Mouse (Mus musculus) testis, adult 2 months (tissue): ENCODE data around the gene Map3k20. TPM values are rescaled to one million over a fixed set of nuclear protein-coding genes. Genes with fewer than 3 reads are reported as not detected.

ENCODE experiments used
- H3K27ac ChIP-seq: fragments of 200-500 bp; 2 replicates; pipeline ENCODE4 v1.5.1; 2012; ENCODE audit warnings: low read depth, low read length; ENCODE audit not compliant: control insufficient read depth, insufficient read depth
- H3K27me3 ChIP-seq: fragments of 200-500 bp; 2 replicates; pipeline ENCODE4 v1.6.1; 2012; ENCODE audit warnings: mild to moderate bottlenecking, low read length, moderate library complexity; ENCODE audit not compliant: control insufficient read depth, insufficient read depth
- H3K36me3 ChIP-seq: fragments of 200-500 bp; 2 replicates; pipeline ENCODE4 v1.6.1; 2012; ENCODE audit warnings: mild to moderate bottlenecking, low read length; ENCODE audit not compliant: control insufficient read depth, insufficient read depth
- H3K4me1 ChIP-seq: fragments of 200-500 bp; 2 replicates; pipeline ENCODE4 v1.6.1; 2012; ENCODE audit warnings: low read length; ENCODE audit not compliant: control insufficient read depth, insufficient read depth
- H3K4me3 ChIP-seq: fragments of 200-500 bp; 2 replicates; pipeline ENCODE4 v1.5.1; 2012; ENCODE audit warnings: low read depth, mild to moderate bottlenecking, low read length, moderate library complexity, mixed read lengths; ENCODE audit not compliant: control insufficient read depth
- CTCF ChIP-seq: fragments of 200-500 bp; IDR thresholded peaks from 2 replicates; pipeline ENCODE4 v1.5.1; 2012; ENCODE audit warnings: low read depth, mild to moderate bottlenecking, inconsistent platforms, low read length, moderate library complexity; ENCODE audit not compliant: control insufficient read depth, insufficient read depth, insufficient replicate concordance
- POLR2A ChIP-seq: fragments of 200-500 bp; IDR thresholded peaks from 2 replicates; pipeline ENCODE4 v1.6.1; 2012; ENCODE audit warnings: low read depth, mild to moderate bottlenecking, inconsistent platforms, low read length, moderate library complexity; ENCODE audit not compliant: control insufficient read depth
- polyA plus RNA-seq: library from polyadenylated mRNA; depleted of rRNA; stranded (reverse); fragments of >200 nt; gene quantifications from 2 replicates; pipeline ENCODE4 v1.2.3, GENCODE M21; 2012

The Map3k20 gene
- polyA plus RNA-seq, 1 experiment, result 2.8 TPM

DNA sequence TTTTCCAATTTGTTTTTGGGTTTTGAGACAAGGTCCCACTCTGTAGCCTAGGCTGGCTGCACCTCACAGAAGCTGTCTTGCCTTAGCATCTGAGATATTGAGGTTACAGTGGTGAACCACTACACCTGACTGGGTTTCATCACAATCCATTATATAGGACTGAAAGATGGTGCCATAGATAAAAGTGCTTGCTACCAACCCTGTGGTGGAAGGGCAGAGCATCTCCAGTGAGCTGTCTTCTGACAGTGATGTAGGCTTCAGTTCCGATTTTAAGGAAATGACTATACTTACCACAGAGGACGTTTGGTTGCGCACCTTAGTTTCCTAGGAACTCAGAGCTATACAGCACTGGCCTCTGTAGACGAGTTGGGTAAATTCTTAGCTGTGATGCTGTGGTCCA is 2.7 kb upstream of the Map3k20 start:
- no peaks in the 10 kb centered on the region for H3K36me3 ChIP-seq
- H3K27ac ChIP-seq, result no peak overlapping the region
- H3K4me1 ChIP-seq, result peaks cover 8% of the 10 kb centered on the region
- H3K4me3 ChIP-seq, result no peak overlapping the region
- TF ChIP-seq POLR2A, result no peak
- no peak for TF ChIP-seq CTCF
- no peaks in the 10 kb centered on the region for H3K27me3 ChIP-seq

DNA sequence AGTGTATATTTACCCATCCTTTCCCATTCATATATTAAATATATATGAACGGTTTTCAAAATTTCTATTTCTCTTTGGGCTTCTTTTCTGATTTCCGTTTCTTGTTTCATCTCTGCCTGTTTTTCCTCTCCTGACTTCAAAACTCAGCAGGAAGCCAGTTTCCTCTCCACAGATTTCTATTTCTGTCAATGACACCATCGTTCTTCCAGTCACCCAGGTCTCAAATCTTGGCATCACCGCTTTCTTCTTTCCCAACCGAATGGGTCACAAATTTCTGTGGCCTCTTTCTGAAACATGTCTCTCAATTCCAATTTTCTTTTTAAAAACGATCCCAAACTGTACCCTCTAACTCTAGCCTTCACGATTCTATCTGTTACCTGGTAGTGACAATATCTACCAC is 748 bp upstream of the Map3k20 start:
- no peak for TF ChIP-seq POLR2A
- no peak for TF ChIP-seq CTCF
- Histone ChIP-seq H3K27me3 (no peaks in the 10 kb centered on the region), H3K36me3 (no peaks in the 10 kb centered on the region), H3K27ac (no peak overlapping the region), H3K4me1 (peaks cover 8% of the 10 kb centered on the region), H3K4me3 (no peak overlapping the region)

DNA sequence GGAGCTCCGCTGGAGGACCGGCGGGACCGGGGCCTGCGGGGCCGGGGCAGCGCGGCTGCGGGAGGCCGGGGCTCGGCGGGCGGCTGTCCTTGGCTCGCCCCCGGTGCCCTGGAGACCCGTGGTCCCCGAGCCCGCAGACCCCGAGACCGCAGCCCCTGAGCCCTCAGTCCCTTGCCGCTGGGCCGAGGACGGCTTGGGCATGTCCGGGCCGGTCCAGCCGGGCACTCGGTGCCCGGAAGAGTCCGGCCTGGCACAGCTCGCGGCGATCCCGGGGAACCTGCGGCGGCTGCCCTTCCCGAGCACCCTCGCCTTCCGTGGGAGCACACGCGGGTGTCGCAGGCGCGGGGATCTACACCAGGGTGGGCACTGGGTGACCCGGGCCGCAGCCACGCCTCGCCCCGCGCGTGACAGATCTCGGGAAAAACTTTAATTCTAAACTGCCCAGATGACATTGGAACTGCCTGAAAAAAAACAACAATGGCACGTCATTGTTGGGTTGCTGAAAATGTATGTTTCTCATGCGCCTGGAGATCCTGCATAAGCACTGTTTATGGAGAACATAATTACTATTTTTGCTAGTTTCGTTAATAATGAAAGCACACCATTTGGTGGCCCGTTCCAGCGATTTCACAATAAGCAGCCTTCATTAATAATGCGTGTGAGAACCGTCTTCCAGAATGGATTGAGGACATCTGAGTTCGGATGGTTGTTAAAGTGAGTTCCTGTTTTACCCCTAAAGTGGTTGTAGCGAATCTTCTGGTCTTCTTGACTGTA is 638 bp downstream of the Map3k20 start:
- no peak for TF ChIP-seq POLR2A
- no peak for TF ChIP-seq CTCF
- Histone ChIP-seq H3K27me3 (no peaks in the 10 kb centered on the region), H3K4me1 (peaks cover 8% of the 10 kb centered on the region), H3K36me3 (no peaks in the 10 kb centered on the region), H3K4me3 (peak overlapping the region; percentile 90), H3K27ac (peak overlapping the region; percentile 54)

DNA sequence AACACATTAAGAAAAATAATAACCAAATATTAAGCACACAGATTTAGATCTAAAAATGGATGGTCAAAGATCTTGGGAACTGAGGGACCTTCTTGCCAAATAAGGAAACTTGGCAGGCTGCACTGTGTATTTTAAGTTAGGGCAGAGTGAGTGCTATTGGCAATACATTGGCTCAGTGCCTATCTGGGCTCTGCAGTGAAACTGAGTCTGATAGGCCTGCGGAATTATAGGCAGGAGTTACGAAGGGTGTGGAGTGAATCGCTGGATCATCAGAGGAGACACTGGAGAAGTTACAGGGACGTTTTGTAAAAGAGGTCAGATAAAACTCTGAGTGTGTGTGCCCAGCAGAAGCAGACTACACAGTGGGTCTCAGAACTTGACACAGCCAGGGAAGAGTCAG is 1.7 kb downstream of the Map3k20 start:
- Histone ChIP-seq H3K27me3 (no peaks in the 10 kb centered on the region), H3K4me1 (peaks cover 3% of the 10 kb centered on the region), H3K4me3 (peak overlapping the region; percentile 14; the same call in 1 of the 2 replicates), H3K36me3 (no peaks in the 10 kb centered on the region), H3K27ac (no peak overlapping the region)
- TF ChIP-seq CTCF, result no peak
- TF ChIP-seq POLR2A, result no peak

DNA sequence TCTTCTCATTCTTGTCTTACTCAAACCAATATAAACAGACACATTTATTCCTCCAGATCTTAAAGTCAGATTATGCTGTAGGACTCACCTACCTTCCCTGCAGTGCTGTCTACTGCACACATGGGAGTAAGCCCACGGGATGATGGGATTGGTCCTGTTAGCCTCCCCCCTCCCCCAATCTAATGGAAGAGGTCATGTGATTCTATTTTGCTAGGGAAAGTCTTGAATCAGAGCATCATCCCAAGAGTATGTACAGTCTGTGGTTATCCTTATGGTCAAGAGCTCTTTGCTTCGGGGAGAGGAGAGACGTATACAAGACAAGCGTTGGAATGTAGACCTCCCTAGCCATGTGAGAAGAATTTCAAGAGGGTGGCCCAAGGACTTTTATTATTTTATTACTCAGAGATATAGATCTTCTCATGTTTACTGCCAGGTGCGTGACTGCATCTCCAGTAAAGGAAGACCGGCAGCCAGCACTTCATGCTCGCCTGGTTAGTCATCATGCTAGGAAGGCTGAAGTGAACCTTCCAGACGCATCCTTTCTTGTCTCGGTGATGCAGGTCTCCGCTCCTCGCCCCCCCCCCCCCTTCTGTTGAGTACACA is 3.6 kb downstream of the Map3k20 start:
- Histone ChIP-seq H3K27ac (no peak overlapping the region), H3K4me3 (no peak overlapping the region), H3K27me3 (no peaks in the 10 kb centered on the region), H3K36me3 (no peaks in the 10 kb centered on the region), H3K4me1 (peaks cover 3% of the 10 kb centered on the region)
- TF ChIP-seq CTCF (no peak), POLR2A (no peak)

DNA sequence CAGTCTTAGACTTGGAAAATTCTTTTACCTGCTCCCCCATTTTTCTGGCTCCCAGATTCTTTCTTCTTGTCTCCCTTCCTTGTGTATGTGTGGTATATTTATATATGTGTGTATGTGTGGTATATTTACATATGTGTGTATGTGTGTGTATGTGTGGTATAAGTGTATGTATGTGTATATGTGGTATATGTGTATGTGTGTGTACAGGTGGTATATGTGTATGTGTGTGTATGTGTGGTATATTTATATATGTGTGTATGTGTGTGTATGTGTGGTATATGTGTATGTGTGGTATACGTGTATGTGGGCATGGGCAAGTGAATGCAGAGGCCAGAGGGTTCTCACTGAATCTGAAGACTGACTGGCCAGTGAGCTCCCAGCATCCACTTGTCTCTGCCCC is 5.7 kb downstream of the Map3k20 start:
- TF ChIP-seq POLR2A, result no peak
- TF ChIP-seq CTCF, result no peak
- Histone ChIP-seq H3K27me3 (no peaks in the 10 kb centered on the region), H3K4me1 (peaks cover under 1% of the 10 kb centered on the region)

DNA sequence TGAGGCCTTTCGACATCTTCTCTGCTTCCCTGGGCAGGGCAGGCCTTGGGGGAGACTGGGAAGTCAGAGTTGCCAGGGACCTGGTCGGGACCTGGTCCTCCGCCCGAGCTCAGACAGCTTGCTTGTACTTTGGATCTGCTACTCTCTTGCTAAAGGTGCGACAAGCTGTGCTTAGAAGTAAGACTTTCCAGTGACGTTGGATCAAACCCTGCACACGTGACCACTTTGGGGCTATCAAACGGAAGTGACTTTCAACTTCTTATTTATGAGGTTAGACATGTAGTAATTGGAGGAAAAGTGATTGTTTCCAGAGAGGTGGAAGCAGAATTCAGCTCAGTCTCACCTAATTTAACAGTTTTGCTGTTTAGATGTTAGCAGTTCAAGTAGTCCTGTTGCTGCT is 7.1 kb downstream of the Map3k20 start:
- H3K27me3 ChIP-seq, result no peaks in the 10 kb centered on the region
- H3K4me3 ChIP-seq, result no peak overlapping the region
- TF ChIP-seq CTCF (no peak), POLR2A (no peak)
- no peaks in the 10 kb centered on the region for H3K36me3 ChIP-seq
- no peaks in the 10 kb centered on the region; the same call in 1 of the 2 replicates for H3K4me1 ChIP-seq
- H3K27ac ChIP-seq, result no peak overlapping the region

More for the DNA sequence above, 5.7 kb downstream of the Map3k20 start:
- Histone ChIP-seq H3K27ac (no peak overlapping the region), H3K4me3 (no peak overlapping the region), H3K36me3 (no peaks in the 10 kb centered on the region)
